Mouse (Mus musculus) heart, adult 11 months (tissue): ENCODE results near the gene Klhdc7a.
A peak's percentile ranks its signal among the peaks of the same experiment; 100 is the strongest.

ENCODE experiments used
- DNase-seq: peaks from one replicate; pipeline ENCODE4 v3.0.0; 2022

Gene Klhdc7a

DNA sequence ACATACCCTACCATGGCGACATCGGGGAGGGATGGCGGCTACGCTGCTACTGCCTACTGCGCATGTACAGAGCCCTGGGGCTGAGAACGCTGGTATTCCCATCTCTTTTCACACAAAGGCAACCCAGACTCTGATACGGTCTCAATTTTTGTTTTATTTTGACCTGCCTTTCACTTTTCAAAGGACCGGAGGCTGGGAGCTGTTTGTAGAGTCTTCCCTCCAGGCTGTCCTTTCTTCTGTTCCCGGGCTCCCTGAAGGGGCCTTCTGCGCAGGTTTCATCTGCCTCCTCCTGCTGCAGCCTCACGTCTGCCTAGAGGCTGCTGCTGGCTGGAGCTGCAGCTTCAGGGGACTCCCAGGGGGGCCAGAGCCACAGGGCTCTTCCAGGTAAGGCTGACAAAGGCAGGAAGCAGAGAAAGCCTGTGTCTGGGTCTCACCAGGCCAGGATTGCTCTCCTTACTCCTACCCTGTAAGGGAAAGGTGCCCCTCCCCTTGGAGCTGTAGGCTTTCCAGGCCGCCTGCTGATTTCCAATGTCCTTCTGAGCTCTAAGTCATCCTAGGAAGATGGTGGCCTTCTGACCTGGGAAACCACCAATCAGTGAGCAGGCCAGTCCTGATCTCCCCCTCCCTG lies 7.6 kb downstream of the Klhdc7a start:
- peak; percentile 88 for DNase-seq

DNA sequence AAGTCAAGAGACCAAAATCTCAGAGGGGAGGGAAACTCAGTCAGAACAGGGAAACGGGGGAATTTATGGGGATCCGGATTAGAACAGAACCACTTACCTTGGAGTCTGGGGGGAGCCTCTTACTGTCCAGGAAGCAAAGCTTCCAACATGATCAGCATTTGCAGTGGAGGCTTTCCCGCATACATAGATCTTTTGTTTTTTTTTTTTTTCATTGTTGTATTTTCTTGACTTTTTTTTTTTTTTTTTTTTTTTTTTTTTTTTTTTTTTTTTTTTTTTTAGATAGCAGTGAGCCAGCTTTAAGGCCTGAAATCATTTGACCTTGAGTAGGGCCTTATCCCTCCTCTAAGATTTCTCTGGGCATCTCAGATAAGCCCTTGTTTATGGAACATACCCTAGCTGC lies 8.6 kb downstream of the Klhdc7a start:
- DNase-seq = no peak

DNA sequence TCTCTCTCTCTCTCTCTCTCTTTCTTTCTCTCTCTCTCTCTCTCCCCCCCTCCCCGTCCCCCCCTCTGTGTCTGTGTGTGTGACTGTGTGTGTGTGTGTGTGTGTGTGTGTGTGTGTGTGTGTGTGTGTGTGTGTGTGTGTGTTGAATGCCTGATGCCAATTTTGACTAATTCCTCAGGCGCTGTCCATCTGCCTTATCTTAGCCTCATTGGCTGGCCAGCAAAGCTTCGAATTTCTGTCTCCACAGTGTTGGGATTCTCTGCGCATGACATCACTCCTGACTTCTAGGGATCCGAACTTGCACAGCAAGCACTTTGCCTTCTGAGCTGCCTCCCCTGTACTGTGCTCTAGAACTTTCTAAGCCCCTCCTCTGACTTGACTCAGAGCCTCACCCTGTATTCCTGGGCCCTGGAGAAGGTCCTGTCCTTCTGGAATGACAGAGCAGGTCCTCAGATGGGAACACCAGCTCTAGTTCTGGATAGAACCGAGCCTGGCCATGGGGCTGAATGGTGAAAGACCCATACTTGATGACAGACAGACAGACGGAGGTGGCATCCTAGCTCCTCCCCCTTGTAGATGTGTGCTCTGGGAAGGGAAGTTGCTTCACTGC lies 16.8 kb downstream of the Klhdc7a start:
- no peak for DNase-seq

DNA sequence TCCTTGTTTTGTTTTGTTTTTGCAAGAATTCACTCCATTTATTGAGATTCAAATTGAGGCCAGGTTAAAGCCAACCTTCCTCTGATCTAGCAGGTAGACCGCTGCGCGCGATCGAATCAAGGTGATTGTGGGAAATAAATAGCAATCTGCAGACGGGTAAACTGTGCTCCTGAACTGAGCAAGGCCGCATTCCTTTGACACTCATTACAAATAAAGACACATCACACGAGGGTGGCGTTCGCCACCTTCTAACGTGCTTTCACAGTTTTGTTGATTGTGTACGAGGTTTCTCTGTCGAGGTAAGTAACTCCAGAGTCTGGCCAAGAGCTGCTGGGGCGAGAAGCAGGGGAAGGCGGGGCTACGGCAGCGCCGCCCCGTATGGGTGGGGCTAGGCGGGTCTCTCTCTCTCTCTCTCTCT lies 17.4 kb downstream of the Klhdc7a start:
- no peak for DNase-seq

DNA sequence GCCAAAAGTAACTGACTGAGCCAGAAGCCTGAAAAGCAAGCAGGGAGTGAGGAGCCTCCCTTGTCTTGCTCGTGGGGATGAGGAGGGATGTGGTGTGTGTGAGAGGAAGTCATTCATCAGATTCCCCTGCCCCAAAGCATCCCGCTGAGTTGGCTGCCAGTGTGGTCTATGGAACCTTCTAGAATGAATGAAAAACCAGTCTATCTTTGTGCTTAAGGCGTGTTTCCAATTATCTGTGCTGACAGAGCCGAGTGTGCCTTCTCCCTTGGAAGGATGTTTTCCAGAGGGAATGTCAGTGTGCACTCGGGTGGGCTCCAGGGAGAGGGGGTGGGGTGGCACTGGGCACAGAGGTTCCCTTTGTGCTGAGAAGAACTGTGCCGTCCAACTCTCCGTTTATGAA lies 19.2 kb downstream of the Klhdc7a start:
- no peak for DNase-seq

DNA sequence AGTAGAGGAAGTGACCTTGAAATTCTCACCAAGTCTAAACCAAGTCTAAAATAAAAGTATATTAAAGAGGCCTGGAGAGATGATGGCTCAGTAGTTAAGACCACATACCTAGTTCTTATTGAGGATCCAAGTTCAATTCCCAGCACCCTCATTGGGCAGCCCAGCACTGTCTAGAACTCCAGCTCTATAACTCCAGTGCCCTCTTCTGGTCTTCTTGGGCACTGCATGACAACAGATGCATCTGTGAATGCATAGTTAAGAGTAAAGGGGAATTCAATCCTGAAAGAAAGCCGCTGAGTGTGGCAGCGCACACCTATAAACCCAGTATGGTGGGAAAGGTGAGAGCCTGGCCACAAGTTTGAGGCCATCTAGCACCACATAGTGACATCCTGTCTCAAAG lies 20.5 kb downstream of the Klhdc7a start:
- DNase-seq = no peak

DNA sequence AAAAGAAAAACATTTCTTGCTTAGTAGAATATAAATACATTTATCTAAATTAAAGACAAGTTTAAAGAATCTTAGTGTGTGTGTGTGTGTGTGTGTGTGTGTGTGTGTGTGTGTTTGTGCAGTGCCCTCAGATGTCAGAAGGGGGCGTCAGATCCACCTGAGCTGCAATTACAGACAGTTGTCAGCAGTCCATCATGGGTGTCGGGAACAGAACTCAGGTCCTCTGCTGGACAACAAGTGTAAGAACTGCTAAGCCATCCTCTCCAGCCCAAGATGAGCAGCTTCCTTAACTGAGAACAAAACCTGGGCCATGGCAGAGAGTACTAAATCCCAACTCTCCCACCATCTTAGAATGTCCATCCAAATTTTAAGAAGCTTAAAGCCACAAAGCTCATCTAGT lies 26.0 kb downstream of the Klhdc7a start:
- no peak for DNase-seq

DNA sequence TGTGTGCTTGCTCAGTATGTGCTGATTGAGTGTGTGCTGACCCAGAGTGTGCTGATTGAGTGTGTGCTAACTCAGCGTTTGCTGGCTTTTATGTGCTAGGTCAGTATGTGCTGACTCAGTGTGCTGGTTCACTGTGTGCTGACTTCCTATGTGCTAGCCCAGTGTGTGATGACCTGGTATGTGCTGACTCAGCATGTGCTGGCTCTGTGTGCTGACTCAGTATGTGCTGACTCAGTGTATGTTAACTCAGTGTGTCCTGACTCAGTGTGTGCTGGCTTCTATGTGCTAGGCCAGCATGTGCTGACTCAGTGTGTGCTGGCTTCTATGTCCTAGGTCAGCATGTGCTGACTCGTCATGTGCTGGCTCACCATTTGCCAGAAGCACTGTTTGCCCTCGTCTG lies 32.3 kb downstream of the Klhdc7a start:
- no peak for DNase-seq

DNA sequence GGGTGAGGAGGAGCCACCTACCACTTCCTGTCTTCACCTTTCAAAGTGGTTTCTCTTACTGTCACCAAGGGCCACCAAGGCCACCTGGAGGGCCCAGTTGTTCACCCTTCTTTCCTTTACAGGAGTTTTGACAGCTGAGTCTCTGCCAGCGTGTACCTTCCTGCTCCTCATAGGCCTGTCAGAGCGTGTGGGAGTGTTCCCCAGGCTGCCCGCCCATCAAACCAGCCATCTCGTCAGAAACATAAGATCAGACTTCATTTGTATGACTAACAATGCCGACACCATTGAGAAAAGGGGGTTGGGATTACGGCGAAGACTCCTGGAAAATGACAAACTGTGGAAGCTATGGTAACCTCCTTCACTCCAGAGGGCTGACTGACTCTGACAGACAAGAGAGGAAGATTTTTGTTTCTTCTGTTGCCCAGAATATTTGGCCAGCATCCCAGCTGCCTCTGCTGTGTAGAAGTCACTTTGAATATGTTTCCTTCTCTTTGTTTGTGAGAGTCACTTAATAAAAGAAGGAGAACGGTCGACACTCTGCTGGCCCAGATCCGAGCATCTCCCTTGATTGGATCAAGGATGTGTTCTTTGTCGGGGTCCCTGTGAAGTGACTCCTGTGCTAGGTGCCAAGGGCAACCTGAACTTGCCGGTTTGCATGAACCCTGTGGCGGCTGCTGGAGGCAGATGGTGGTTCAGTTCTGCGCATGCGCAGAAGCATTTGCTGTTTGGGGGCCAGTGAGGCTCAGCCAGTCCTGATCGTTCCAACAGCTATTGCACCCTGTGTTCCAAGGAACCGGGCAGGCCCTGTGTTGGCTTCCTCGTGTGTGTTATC lies 34.6 kb downstream of the Klhdc7a start:
- no peak for DNase-seq

DNA sequence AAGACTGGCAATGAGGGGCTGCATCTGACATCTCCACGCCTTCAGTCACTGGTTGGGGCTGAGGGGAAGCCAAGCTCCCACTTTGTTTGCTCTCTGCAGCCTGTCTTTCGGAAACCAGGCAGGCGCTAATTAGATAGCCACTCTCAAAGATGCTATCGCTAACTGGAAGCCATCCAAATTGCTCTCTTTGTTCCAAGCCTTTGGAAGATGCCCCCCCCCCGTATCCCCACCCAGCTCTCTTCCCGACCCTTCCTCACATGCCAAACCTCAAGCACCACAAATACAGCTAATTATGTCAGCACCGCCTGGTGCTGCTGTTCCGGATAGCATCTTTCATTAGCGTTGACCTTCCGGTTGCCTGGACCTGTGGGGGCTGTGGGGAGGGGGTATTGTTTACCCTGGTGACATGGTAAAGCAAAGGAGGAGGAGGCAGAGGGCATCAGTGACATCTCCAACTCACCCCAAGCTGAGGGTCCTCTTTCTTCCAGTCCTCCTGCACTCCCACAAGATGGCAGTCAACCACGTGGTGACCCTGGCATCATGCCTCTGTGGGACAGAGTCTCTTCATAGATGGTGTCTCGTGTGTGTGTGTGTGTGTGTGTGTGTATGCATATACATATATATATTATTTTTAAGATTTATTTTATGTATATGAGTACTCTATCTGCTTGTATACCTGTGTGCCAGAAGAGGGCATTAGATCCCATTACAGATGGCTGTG lies 35.9 kb downstream of the Klhdc7a start:
- no peak for DNase-seq

DNA sequence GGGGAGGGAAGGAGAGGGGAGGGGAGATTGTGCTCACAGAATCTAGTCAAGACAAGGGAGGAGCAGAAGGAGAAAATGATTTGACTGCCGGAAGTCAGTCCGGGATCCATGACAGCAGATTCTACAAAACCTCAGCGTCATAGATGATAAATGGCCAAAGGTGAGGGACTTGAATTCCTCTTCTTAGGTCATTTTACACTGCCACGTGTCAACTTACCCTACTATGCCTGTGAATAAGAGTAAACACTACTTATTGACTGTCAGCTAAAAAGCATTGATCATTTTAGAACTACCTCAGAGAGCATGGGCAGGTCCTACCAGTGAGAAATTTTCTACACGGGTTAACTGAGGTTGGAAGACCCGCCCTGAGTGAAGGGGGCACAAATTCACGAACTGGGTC lies 36.9 kb downstream of the Klhdc7a start:
- DNase-seq = no peak

DNA sequence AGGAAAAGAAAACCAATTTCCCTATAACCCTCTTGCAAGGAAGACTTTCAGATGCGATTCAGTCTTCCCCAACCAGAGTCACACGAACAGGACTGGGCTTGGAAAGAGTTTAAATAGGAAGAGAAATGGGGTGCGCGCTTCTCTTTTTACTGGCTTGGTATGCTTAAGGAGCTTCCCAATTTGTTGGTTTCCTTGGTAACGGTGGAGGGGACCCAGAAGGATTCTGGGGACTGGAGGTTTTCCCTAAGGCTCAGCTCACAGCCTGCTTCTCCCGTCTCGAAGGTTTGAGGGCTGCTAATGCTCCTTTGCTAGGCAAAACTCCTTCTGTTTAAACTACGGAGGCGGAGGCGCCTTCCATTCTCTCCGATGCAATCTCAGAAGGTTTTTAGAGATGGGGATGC lies 41.7 kb downstream of the Klhdc7a start:
- no peak for DNase-seq

DNA sequence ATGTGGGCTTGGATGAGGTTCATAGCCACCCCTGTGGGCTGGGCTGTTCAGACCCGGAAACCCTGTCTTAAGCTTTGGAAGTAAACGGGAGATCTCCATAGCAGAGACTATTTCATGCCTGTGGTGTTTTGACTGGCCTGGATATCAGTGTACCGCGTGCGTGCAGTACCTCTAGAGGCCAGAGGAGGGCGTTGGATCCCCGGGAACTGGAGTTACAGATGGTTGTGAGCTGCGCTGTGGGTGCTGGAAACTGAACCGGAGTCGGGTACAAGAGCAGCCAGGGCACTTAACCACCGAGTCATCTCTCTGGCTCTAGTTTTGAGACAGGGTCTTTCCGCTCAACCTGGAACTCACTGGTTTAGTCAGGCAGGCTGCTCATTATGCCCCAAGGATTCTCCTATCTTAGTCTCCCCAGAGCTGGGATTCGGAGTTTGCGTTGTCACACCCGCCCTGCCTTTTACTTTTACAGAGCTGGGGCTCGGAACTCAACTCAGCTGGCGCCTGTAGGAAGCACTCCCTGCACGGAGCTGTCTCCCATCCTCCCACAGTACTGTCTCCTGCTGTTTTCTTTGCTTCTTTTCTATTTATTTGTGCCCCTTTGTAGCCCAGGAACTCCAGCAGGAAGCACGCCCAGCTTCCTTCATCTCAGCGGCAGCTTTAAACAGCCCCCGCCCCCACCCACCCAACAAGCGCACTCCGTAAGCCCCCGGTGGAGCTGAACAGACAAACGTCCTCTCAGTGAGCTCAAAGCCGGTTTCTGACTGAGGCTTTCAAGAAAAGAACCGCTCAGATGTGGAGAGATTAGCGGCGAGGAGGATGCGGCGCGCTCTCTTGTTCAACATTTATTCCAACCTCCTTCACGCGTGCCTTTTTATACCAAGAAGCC lies 42.3 kb downstream of the Klhdc7a start:
- no peak for DNase-seq

DNA sequence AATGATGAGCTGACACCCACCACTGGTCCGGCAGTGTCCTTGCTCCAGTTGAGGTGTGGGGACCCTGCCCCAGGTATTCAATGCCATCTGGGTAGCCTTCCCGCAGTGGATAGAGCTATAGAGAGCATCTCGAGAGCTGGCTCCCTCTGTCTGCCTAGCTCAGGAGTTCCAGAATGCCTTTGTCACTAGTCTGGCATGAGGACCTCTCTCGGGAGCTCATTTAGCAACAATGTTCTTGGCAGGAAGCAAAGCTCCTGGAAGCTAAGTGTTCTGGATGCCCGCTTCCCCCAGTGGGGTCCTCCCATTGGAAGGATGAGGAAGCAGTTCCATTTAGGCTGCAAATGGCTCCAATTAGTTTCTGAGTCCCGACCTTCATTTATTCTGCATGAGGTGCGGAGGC lies 51.1 kb downstream of the Klhdc7a start:
- no peak for DNase-seq
